Mouse (Mus musculus): ENCODE measurements around the gene Rbm39.
"Not testable (repeated sequence)": the region's sequence is repeated elsewhere in the genome, so short reads cannot be mapped to it uniquely, and the experiment has no call there.

The Rbm39 gene

DNA sequence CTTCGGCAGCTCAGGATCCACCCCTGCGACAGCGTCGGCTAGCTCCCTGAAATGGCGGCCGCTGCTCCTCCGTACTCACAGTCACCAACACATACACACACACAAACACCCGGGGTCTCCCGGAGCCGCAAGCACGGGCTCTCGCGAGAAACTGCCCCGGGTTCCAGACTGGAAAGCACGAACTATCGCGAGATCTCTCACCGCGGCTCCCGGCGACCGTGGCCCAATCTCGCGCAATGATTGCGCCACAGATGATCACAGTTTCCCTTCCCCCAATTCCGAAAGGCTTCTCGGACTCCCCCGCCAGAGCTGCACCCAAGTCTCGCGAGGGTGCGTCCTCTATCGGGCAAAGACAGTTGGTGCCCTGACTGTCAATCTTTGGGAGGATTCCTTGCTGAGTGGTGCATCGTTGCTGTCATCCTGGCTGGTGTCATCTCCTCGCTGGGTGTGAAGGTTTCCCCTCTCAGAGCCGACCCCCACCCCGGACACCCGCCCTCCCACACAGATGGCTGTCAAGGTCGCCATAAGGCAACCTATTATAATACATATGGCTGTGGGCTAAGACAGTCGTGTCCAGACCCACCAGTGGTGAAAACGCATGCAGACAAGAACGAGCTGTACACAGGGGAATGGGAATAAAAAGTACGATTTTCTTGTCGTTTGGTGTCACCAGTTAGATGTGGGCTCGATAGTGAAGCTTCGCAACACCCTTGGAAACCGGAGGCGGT, at the start of gene Rbm39:
TSS of gene Rbm39 (minus strand) at position 145 of the 728 bp plus-strand sequence.
- peak; percentile 100 for DNase-seq (ENCODE audit: low spot score in 2 of 2)

- no peak for DNase-seq (ENCODE audit: low spot score in 2 of 2)
Observed at GRCm38 (mm10) chr2:156229171-156229570, 49.1 kb upstream of the Rbm39 start.

DNA sequence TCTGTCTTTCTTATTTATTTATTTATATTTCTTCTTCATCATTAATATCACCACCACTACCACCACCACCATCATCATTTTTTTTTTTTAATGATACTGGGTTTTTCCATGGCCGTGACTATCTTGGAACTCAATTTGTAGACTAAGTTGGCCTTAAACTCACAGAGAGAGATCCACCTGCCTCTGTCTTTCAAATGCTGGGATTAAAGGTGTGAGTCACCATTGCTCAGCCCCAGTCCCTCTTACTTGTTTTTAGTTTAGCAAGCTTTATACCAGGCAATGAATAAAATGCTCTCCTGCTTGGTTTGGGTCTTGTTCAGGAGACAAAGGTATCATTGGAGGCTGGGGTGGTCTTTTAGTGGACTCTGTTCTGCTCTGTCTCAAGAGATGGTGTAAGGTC, 47.7 kb upstream of the Rbm39 start:
- no peak for DNase-seq (ENCODE audit: low spot score in 2 of 2)

- no peak for DNase-seq (ENCODE audit: low spot score in 2 of 2)
Observed at GRCm38 (mm10) chr2:156224043-156224442, 44.0 kb upstream of the Rbm39 start.

DNA sequence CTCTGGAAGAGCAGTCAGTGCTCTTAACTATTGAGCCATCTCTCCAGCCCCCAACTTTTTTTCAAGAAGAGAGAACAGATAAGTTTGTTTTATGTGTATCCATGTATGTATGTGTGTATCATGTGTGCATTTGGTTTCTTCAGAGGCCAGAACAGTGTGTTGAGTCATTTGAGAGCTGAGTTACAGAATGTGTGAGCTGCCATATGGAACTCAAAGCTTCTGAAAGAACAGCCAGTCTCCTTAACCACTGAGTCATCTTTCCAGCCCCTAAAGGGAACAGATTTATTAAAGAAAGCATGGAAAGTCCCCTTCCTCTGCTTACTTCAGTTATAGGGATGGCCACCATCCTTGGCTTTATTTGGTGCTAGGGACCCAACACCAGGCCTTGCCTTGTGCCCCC, 42.1 kb upstream of the Rbm39 start:
- DNase-seq (ENCODE audit: low spot score in 2 of 2): no peak

- no peak for DNase-seq (ENCODE audit: low spot score in 2 of 2)
Observed at GRCm38 (mm10) chr2:156217786-156218185, 37.7 kb upstream of the Rbm39 start.

GRCm38 (mm10) chr2:156203917-156204316, 23.9 kb upstream of the Rbm39 start:
- no peak for DNase-seq (ENCODE audit: low spot score in 2 of 2)

- peak in 1 of 2 experiments; percentile 17 for DNase-seq (ENCODE audit: low spot score in 2 of 2)
Observed at GRCm38 (mm10) chr2:156202848-156203437, 22.9 kb upstream of the Rbm39 start.

- no peak for DNase-seq (ENCODE audit: low spot score in 2 of 2)
Observed at GRCm38 (mm10) chr2:156201486-156201885, 21.4 kb upstream of the Rbm39 start.

DNA sequence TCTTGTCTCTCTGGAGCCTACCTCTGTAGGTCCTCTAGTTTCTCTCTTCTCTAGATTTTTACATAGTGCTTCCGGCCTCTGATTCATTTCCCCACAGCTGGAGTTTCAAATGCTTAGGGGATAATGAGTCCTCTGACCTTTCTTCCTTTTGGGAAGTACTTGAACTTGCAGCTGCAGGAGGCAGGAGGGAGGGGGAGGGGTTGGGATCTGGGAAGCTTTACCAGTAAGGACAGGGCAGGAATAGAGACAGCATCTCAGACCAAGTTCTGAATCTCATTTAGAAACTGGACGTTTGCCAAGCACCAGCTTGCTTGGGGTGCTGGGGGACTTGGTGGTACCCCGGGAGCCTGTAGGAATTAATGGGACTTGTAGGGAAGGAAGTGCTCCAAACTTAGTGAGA, 19.9 kb upstream of the Rbm39 start:
- no peak for DNase-seq (ENCODE audit: low spot score in 2 of 2)

DNA sequence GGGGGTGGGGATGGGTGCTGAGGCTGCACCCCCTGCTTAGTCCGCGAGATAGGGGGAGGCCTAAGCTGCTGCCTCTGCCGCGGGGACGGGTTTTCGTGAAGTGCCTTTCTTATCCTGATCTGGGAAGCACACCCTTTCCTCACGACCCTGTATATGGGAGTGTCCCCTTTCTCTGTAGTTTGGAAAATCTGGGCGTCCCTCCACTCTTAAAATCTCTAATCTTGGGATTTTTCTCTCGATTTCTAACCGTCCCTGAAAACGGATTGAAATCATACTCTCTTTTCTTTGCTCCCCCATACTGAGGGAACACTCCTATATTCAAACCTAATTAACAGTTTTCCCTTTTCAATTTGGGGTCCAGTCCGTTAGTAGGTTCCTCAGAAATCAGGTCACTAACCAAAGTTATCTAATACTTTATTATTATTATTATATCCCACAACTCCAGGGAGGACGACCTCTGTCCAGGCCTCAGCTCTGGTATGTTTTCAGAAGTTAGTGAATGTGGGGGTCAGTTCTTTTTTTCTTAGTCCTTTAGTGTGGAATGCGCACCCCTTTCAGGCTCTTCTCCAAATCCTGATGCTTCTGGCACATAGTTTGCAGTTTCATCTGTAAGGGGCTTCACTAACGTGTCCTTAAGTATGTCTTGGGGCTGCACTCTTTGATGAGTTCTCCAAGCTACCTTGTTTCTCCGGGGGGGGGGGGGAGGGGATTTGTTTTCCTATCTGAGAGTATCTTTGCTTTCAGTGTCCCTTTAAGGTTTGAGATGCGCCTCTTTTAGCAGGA, 17.3 kb upstream of the Rbm39 start:
- DNase-seq (ENCODE audit: low spot score in 2 of 2): no peak

DNA sequence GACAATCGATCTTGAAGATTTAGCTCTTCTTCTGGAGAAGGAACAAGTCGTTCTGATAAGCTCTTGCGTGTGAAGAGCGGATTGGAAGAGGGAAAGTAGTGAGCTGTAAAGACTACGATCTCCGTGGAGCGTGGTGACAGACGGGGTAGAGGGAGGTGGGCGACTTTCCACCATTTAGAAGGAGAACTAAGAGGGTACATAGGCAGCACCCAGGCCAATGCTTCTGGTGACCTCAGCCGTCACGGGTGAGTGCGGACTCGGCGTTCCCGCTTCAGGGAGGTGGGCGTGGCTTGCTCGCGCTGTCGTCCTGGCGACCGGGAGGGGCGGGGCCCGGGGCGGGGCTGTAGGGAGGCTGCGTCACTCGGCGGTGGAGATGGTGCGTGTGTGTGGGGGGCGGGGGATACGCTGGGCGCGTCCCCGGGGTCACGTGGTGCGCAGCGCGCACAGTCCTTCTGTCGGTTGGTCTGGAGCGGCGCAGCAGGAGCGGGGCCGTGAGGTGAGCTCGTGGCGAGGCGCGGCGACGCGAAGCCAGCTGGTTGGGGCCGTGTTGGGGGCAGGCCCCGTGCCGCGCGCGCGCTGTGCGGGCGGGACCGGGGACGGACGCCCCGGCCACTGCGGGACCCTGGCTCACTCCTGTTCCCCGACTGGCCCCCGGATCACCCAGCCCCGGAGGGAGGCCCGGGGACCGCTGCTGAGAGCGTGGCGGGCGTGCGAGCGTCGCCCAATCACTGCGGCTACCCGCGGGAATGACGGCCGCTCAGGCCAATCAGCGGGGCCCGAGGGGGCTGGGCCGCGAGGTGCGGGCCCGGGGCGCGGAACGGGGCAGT, 16.5 kb upstream of the Rbm39 start, which contains the start of gene Phf20:
TSS of gene Phf20 (plus strand) at position 165 of the 827 bp plus-strand sequence.
- DNase-seq (ENCODE audit: low spot score in 2 of 2): peak; percentile 97 to 99

GRCm38 (mm10) chr2:156194571-156194970, 14.5 kb upstream of the Rbm39 start:
- DNase-seq (ENCODE audit: low spot score in 2 of 2): no peak

GRCm38 (mm10) chr2:156193066-156193862, 13.2 kb upstream of the Rbm39 start:
- no peak for DNase-seq (ENCODE audit: low spot score in 2 of 2)

DNA sequence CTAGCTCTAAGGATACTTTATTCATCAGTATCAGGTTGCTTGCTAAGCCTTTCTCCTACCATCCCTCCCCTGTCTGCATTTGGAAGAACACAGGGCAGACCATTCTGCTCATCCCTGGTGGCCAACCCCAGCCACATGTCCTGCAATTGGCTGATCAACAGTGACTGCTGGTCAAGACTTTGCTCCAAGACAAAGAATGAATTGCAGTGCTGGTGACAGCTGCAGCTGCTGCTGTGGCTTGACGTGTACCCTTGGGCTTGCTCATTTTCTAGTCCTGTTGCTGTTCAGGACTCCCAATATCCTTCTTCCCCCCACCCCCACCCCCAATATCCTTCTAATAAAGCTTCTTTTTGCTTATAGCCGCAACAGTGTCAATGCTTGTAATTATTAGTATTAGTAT, 12.0 kb upstream of the Rbm39 start:
- DNase-seq (ENCODE audit: low spot score in 2 of 2): no peak

- DNase-seq (ENCODE audit: low spot score in 2 of 2): no peak
Observed at GRCm38 (mm10) chr2:156191540-156191939, 11.5 kb upstream of the Rbm39 start.

GRCm38 (mm10) chr2:156190004-156190896, 10.2 kb upstream of the Rbm39 start:
- no peak for DNase-seq (ENCODE audit: low spot score in 2 of 2)

GRCm38 (mm10) chr2:156189241-156189640, 9.2 kb upstream of the Rbm39 start:
- not testable (repeated sequence) for DNase-seq (ENCODE audit: low spot score in 2 of 2)

DNA sequence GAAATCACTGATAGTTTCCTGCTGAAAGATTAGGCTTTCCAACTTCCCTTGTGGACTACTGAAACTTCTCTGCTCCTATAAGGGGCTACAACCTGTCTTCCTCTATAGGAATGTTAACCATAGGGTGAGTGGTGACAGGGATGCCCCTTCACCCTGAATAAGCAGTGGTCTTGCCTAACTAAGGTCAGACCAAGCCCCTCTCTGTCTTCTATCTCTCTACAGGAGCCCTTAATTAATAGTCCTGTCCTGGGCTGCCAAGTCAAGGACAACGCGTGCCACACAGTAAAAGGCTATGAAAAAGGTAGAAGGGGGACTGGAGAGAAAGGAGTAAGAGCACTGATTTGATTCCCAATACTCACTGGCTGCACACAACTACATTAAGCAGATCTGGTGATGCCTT, 1.6 kb upstream of the Rbm39 start:
- no peak for DNase-seq (ENCODE audit: low spot score in 2 of 2)

Measured in urinary bladder, adult 18-20 months (tissue).